Mouse (Mus musculus) cerebellum, adult 11 months (tissue): ENCODE measurements around the gene Vac14.

Experiments
- DNase-seq: peaks from one replicate; pipeline ENCODE4 v3.0.0; 2022

Gene Vac14

DNA sequence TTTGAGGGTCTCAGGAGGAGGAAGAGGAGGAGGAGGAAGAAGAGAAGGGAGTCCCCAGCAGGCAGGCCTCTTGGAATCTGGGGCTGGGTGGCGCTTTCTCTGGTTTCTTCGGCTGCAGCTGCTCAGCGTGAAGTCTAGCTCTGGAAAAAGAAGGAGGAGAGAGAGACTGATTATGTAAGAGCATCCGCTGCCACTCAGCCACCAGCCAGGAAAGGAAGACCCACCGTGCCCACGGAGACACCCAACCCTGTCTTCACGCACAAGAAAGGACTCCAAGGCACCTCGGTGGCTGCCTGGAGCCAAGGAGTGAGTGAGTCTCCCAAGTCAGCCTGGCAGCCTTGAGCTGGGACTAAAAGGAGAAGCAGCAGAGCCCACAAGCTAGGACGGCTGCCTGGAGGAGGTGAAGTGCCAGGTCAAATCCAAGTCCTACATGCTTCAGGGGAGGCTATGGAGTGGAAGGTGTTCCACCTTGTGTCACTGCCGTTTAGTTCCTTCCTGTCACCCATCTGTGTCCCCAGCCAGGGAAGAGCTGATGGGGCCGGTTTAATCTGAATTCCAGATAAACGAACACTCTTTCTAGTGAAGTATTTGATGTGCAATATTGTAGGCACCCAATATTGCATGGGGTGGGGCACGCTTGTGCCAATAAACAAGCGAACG, 137.3 kb downstream of the Vac14 start:
- DNase-seq, result no peak

DNA sequence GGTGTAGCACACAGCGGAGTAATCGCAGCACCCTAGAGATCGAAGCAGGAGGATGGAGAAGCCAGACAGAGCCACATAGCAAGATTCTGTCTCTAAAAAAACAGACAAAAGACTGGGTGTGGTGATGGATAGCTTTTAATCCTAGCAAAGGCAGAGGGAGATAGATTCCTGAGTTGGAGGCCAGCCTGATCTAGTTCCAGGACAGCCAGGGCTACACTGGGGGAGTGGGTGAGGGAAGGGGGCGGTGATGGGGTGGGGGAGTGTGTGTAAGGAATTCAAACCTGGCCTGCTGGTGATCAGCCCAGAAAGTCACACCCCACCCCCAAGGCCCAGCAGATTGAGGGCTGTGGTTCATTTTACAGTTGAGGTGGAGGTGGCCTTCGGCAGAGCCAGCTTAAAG, 137.8 kb downstream of the Vac14 start:
- no peak for DNase-seq

- DNase-seq, result no peak
Measured at GRCm38 (mm10) chr8:110760280-110760940, 142.0 kb downstream of the Vac14 start.

GRCm38 (mm10) chr8:110761185-110761584, 142.8 kb downstream of the Vac14 start:
- DNase-seq, result no peak

- no peak for DNase-seq
Measured at GRCm38 (mm10) chr8:110761988-110762387, 143.6 kb downstream of the Vac14 start.

DNA sequence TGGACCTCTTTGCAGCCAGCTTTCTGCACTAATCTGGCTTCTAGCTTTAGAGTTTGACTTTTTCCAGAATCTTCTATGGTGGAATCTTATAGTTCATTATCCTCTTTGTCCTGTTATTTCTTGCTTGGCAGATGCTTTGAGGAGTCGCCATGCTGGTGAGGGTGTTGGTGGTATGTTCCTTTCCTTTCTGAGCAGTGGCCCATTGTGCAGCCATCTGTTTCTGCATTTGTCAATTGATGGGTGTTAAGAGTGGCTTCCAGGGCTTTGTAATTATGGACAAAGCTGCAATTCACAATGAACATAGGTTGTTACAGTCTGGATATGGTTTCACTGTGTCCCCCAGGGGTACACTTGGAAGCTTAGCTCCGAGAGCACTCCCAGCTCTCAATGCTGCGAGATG, 146.3 kb downstream of the Vac14 start:
- peak; percentile 23 for DNase-seq

GRCm38 (mm10) chr8:110767261-110767660, 148.9 kb downstream of the Vac14 start:
- DNase-seq, result no peak
